Mouse (Mus musculus) brain, embryonic 14.5 days (tissue): ENCODE measurements around the gene Npvf.

ENCODE experiments used
- CTCF ChIP-seq: fragments of 200-500 bp; IDR thresholded peaks from 2 replicates; pipeline ENCODE4 v1.5.1; 2012; ENCODE audit warnings: inconsistent platforms, mild to moderate bottlenecking, moderate library complexity, borderline replicate concordance; ENCODE audit not compliant: insufficient read depth, insufficient read length; ENCODE audit errors: extremely low read depth
- POLR2A ChIP-seq: fragments of 200-500 bp; IDR thresholded peaks from 2 replicates; pipeline ENCODE4 v1.6.1; 2012; ENCODE audit warnings: mild to moderate bottlenecking, inconsistent platforms, borderline replicate concordance; ENCODE audit not compliant: poor library complexity, insufficient read depth, insufficient read length, severe bottlenecking; ENCODE audit errors: extremely low read depth

DNA sequence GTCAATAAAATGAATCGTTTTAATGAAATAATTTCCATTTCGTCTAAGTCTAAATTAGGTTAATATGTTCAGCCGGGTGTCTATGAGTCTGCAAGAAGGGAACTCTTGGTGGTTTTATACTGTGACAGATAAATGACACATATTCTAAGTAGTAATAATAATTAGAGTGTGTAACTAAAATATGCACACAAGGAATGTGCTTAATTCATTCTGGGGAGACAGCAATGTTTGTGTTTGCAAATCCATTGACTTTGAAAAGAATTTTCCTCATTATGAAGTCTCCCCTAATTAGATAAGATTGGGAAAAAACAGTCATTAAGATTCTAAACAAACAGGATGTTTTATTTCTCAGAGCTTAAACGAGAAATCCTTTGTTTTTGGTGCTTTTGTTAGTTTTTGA, at the start of gene Npvf:
- no peak for TF ChIP-seq POLR2A
- no peak for TF ChIP-seq CTCF
